Mouse (Mus musculus): ENCODE measurements at regions not wholly inside any gene's neighbourhood (a gene's known extent, or its start where the extent isn't known, plus 50 kb on each side); places are given as distances from the start of the nearest gene placed in this dataset.

DNA sequence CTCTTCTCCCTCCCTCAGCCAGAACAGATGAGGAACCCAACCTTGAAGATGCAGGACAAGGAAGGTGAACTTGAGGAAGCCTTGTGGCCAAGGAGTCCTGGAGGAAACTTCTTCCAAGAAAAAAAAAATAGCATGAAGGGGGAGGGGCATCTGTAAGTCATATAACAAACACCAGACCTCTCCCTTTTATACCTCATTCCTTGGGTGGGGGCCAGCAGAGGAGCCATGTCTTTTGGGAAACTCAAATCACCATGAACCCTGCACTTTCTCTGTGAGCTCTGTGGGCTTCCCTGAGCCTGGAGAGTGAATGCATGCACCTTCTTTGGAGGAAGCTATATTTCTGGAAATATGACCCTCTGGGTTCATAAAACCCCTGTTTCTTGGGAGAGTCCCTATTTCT, 90.0 kb upstream of the Pkdcc start:
- no peak for ATAC-seq (ENCODE audit: low FRiP score)
- peaks cover 44% of the 10 kb centered on the region for H3K4me1 ChIP-seq (replicated peaks; ENCODE audit: control insufficient read depth, insufficient read depth, low read length)
- no peaks in the 10 kb centered on the region for H3K9me3 ChIP-seq (ENCODE audit: control insufficient read depth, low read length)
- no peaks in the 10 kb centered on the region for H3K27me3 ChIP-seq (ENCODE audit: control insufficient read depth, insufficient read depth, low read length)
- no peaks in the 10 kb centered on the region for H3K36me3 ChIP-seq (replicated peaks; ENCODE audit: control insufficient read depth, insufficient read depth)
- DNase-seq (ENCODE audit: low spot score), result no peak
- H3K4me2 ChIP-seq (replicated peaks), result no peak overlapping the region
- no peak overlapping the region for H3K4me3 ChIP-seq (replicated peaks; ENCODE audit: low read length)
- no peak overlapping the region for H3K9ac ChIP-seq
- no peak overlapping the region for H3K27ac ChIP-seq

DNA sequence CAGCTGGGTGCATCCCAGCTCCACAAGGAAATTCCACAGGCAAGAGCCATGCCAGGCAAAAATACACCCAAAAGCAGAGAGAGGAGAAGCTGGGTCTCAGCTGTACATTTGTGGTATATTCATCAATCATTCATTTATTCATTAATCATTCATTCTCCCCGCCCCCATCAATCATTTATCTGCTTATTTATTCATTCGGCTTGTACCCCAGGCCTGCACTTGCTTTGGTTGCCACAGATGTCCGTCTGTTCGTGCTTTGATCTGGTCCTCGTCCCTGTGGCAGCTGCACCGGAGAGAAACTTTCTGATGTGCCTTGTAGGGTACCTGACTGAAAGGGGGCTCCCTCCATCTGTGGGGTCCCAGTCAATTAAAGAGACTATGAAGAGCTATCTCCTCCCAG, 87.2 kb upstream of the Pkdcc start:
- peaks cover 33% of the 10 kb centered on the region for H3K4me1 ChIP-seq (replicated peaks; ENCODE audit: control insufficient read depth, insufficient read depth, low read length)
- DNase-seq (ENCODE audit: low spot score) (no peak), ATAC-seq (ENCODE audit: low FRiP score) (no peak)
- no peak overlapping the region for H3K9ac ChIP-seq
- no peaks in the 10 kb centered on the region for H3K27me3 ChIP-seq (ENCODE audit: control insufficient read depth, insufficient read depth, low read length)
- H3K27ac ChIP-seq, result peak overlapping the region; percentile 80; the same call in 1 of the 2 replicates
- H3K4me3 ChIP-seq (replicated peaks; ENCODE audit: low read length), result no peak overlapping the region
- H3K36me3 ChIP-seq (replicated peaks; ENCODE audit: control insufficient read depth, insufficient read depth), result no peaks in the 10 kb centered on the region
- H3K9me3 ChIP-seq (ENCODE audit: control insufficient read depth, low read length), result no peaks in the 10 kb centered on the region
- no peak overlapping the region for H3K4me2 ChIP-seq (replicated peaks)
- WGBS, result 22% methylated on average over 6 of the region's 6 CpGs

- DNase-seq (ENCODE audit: low spot score) (peak; percentile 67), ATAC-seq (ENCODE audit: low FRiP score) (peak; percentile 87)
- Histone ChIP-seq H3K36me3 (replicated peaks; ENCODE audit: control insufficient read depth, insufficient read depth) (no peaks in the 10 kb centered on the region), H3K4me2 (replicated peaks) (peak overlapping the region; percentile 3; the same call in 1 of the 2 replicates), H3K27ac (peak overlapping the region; percentile 80), H3K9me3 (ENCODE audit: control insufficient read depth, low read length) (no peaks in the 10 kb centered on the region), H3K4me3 (replicated peaks; ENCODE audit: low read length) (no peak overlapping the region), H3K4me1 (replicated peaks; ENCODE audit: control insufficient read depth, insufficient read depth, low read length) (peaks cover 28% of the 10 kb centered on the region), H3K27me3 (ENCODE audit: control insufficient read depth, insufficient read depth, low read length) (no peaks in the 10 kb centered on the region), H3K9ac (0 out of 2 replicates have a peak overlapping the region, but pooled peaks have one; percentile 9)
- WGBS, result 37% methylated on average over 14 of the region's 14 CpGs
Observed at GRCm38 (mm10) chr17:83128843-83129544, 86.1 kb upstream of the Pkdcc start.

- Histone ChIP-seq H3K36me3 (replicated peaks; ENCODE audit: control insufficient read depth, insufficient read depth) (no peaks in the 10 kb centered on the region), H3K9me3 (ENCODE audit: control insufficient read depth, low read length) (no peaks in the 10 kb centered on the region), H3K4me1 (replicated peaks; ENCODE audit: control insufficient read depth, insufficient read depth, low read length) (peaks cover 24% of the 10 kb centered on the region), H3K4me3 (replicated peaks; ENCODE audit: low read length) (no peak overlapping the region), H3K4me2 (replicated peaks) (0 out of 2 replicates have a peak overlapping the region, but pooled peaks have one; percentile 3), H3K27me3 (ENCODE audit: control insufficient read depth, insufficient read depth, low read length) (no peaks in the 10 kb centered on the region), H3K9ac (no peak overlapping the region), H3K27ac (peak overlapping the region; percentile 80)
- ATAC-seq (ENCODE audit: low FRiP score), result peak; percentile 34; the same call in 1 of the 2 replicates
- 43% methylated on average over 7 of the region's 7 CpGs for WGBS
- no peak for DNase-seq (ENCODE audit: low spot score)
Observed at GRCm38 (mm10) chr17:83129658-83130057, 85.4 kb upstream of the Pkdcc start.

DNA sequence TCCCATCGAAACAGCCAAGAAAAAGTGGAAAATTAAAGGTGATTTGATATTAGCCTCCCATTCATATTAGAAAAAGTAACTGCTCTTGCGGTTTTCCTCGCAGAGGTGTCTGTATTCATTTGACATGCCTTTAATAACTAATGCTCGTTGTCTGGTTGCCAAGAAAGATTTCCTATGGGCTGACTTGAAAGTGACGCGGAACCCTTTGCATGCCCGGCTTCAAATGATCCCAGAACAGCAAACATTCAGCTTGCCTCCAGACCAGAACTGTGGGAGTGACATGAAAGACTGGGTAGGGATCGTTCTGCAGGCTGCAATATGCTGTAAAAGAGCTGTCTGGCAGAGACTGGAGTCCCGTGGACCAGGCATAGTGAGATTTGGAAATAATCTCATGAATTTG, 81.9 kb upstream of the Pkdcc start:
- DNase-seq (ENCODE audit: low spot score), result no peak
- 66% methylated on average over 9 of the region's 9 CpGs for WGBS
- no peak overlapping the region for H3K9ac ChIP-seq
- no peaks in the 10 kb centered on the region for H3K27me3 ChIP-seq (ENCODE audit: control insufficient read depth, insufficient read depth, low read length)
- H3K4me3 ChIP-seq (replicated peaks; ENCODE audit: low read length), result no peak overlapping the region
- H3K4me1 ChIP-seq (replicated peaks; ENCODE audit: control insufficient read depth, insufficient read depth, low read length), result peaks cover 21% of the 10 kb centered on the region
- H3K4me2 ChIP-seq (replicated peaks), result no peak overlapping the region
- no peaks in the 10 kb centered on the region for H3K36me3 ChIP-seq (replicated peaks; ENCODE audit: control insufficient read depth, insufficient read depth)
- H3K27ac ChIP-seq, result no peak overlapping the region
- no peaks in the 10 kb centered on the region for H3K9me3 ChIP-seq (ENCODE audit: control insufficient read depth, low read length)
- no peak for ATAC-seq (ENCODE audit: low FRiP score)

DNA sequence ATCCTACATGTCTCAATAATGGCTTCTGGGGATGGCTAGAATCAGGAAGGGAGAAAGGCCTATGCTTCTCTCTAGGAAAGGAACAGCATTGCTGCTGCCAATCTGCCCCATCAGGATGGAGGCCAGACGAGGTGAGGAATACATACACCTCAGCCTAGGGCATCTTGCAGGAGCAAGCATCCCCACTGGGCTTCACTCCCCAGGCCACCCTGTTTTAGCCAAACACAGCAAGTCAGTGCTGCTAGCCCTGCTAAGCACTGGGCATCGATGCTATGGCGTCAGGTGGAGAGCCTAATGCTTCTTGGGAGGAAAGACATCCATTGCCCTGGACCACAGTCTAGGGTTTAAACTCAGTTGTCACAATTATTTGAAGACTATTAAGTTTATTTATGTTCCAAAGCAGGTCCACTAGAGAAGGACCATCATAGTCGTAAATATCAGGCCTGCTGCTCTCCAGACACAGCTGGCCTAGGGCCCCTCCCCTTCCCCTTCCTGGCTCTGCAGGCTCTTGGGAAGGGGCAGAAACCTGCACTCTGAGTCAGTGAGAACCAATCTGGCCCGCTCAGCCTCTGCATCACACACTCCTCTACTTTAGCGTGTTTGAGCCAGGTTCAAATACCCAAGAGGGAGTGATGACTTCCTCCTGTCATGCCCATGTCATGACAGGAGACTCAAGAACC, 79.5 kb upstream of the Pkdcc start:
- no peak overlapping the region for H3K9ac ChIP-seq
- H3K4me2 ChIP-seq (replicated peaks), result no peak overlapping the region
- DNase-seq (ENCODE audit: low spot score), result no peak
- H3K27ac ChIP-seq, result no peak overlapping the region
- WGBS, result 57% methylated on average over 6 of the region's 6 CpGs
- H3K36me3 ChIP-seq (replicated peaks; ENCODE audit: control insufficient read depth, insufficient read depth), result no peaks in the 10 kb centered on the region
- H3K27me3 ChIP-seq (ENCODE audit: control insufficient read depth, insufficient read depth, low read length), result no peaks in the 10 kb centered on the region
- H3K4me1 ChIP-seq (replicated peaks; ENCODE audit: control insufficient read depth, insufficient read depth, low read length), result peaks cover 9% of the 10 kb centered on the region
- H3K9me3 ChIP-seq (ENCODE audit: control insufficient read depth, low read length), result no peaks in the 10 kb centered on the region
- H3K4me3 ChIP-seq (replicated peaks; ENCODE audit: low read length), result no peak overlapping the region
- no peak for ATAC-seq (ENCODE audit: low FRiP score)

GRCm38 (mm10) chr17:83136267-83136666, 78.8 kb upstream of the Pkdcc start:
- Histone ChIP-seq H3K36me3 (replicated peaks; ENCODE audit: control insufficient read depth, insufficient read depth) (no peaks in the 10 kb centered on the region), H3K4me2 (replicated peaks) (no peak overlapping the region), H3K4me1 (replicated peaks; ENCODE audit: control insufficient read depth, insufficient read depth, low read length) (peaks cover 9% of the 10 kb centered on the region), H3K9ac (no peak overlapping the region), H3K9me3 (ENCODE audit: control insufficient read depth, low read length) (no peaks in the 10 kb centered on the region), H3K27ac (no peak overlapping the region), H3K27me3 (ENCODE audit: control insufficient read depth, insufficient read depth, low read length) (no peaks in the 10 kb centered on the region), H3K4me3 (replicated peaks; ENCODE audit: low read length) (no peak overlapping the region)
- ATAC-seq (ENCODE audit: low FRiP score), result no peak
- 23% methylated on average over 5 of the region's 5 CpGs for WGBS
- no peak for DNase-seq (ENCODE audit: low spot score)

DNA sequence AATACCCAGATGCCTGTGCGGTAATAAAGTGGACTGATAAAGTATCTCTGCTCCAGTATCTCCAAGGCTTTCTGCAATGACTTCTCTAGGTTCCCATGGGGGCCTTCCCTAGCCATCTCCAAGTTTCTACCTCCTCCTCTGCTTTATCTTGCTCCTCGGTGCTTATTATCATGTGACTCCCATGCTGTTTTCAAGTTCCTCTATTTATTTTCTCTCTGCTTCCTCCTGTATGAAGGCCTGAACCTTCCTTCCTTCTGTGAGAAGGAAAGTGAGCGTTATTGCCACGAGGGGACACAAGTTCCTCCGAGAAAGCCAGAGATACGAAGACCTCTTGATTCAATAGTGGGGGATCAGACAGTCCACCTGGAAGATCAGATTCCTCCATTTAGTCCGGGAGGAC, 77.4 kb upstream of the Pkdcc start:
- Histone ChIP-seq H3K4me3 (replicated peaks; ENCODE audit: low read length) (no peak overlapping the region), H3K27ac (no peak overlapping the region), H3K4me2 (replicated peaks) (no peak overlapping the region), H3K36me3 (replicated peaks; ENCODE audit: control insufficient read depth, insufficient read depth) (no peaks in the 10 kb centered on the region), H3K9me3 (ENCODE audit: control insufficient read depth, low read length) (no peaks in the 10 kb centered on the region), H3K27me3 (ENCODE audit: control insufficient read depth, insufficient read depth, low read length) (no peaks in the 10 kb centered on the region), H3K4me1 (replicated peaks; ENCODE audit: control insufficient read depth, insufficient read depth, low read length) (peaks cover 9% of the 10 kb centered on the region), H3K9ac (no peak overlapping the region)
- ATAC-seq (ENCODE audit: low FRiP score) (no peak), DNase-seq (ENCODE audit: low spot score) (no peak)
- 88% methylated on average over 7 of the region's 7 CpGs for WGBS

- no peak for DNase-seq (ENCODE audit: low spot score)
- H3K4me1 ChIP-seq (replicated peaks; ENCODE audit: control insufficient read depth, insufficient read depth, low read length), result peaks cover 9% of the 10 kb centered on the region
- H3K4me3 ChIP-seq (replicated peaks; ENCODE audit: low read length), result no peak overlapping the region
- 23% methylated on average over 11 of the region's 11 CpGs for WGBS
- H3K27me3 ChIP-seq (ENCODE audit: control insufficient read depth, insufficient read depth, low read length), result no peaks in the 10 kb centered on the region
- ATAC-seq (ENCODE audit: low FRiP score), result peak; percentile 62; the same call in 1 of the 2 replicates
- H3K36me3 ChIP-seq (replicated peaks; ENCODE audit: control insufficient read depth, insufficient read depth), result no peaks in the 10 kb centered on the region
- H3K27ac ChIP-seq, result peak overlapping the region; percentile 54; the same call in 1 of the 2 replicates
- H3K4me2 ChIP-seq (replicated peaks), result no peak overlapping the region
- H3K9me3 ChIP-seq (ENCODE audit: control insufficient read depth, low read length), result no peaks in the 10 kb centered on the region
- no peak overlapping the region for H3K9ac ChIP-seq
Observed at GRCm38 (mm10) chr17:83138493-83139417, 76.3 kb upstream of the Pkdcc start.

All from hindbrain, embryonic 14.5 days (tissue).